Mouse (Mus musculus) activated CD4-positive, CD25-positive, alpha-beta regulatory T cell, adult 9 weeks (primary cell): ENCODE results near the gene Gm3055. TPM values are rescaled to one million over a fixed set of nuclear protein-coding genes. Genes with fewer than 3 reads are reported as not detected.

Source experiments
- polyA plus RNA-seq: library from polyadenylated mRNA; unstranded; fragments of 100-300 nt; shearing (Covaris generic); gene quantifications from one replicate; pipeline ENCODE4 v1.2.1, GENCODE M21; 2017

Gene Gm3055
- polyA plus RNA-seq, result 8.8 TPM

DNA sequence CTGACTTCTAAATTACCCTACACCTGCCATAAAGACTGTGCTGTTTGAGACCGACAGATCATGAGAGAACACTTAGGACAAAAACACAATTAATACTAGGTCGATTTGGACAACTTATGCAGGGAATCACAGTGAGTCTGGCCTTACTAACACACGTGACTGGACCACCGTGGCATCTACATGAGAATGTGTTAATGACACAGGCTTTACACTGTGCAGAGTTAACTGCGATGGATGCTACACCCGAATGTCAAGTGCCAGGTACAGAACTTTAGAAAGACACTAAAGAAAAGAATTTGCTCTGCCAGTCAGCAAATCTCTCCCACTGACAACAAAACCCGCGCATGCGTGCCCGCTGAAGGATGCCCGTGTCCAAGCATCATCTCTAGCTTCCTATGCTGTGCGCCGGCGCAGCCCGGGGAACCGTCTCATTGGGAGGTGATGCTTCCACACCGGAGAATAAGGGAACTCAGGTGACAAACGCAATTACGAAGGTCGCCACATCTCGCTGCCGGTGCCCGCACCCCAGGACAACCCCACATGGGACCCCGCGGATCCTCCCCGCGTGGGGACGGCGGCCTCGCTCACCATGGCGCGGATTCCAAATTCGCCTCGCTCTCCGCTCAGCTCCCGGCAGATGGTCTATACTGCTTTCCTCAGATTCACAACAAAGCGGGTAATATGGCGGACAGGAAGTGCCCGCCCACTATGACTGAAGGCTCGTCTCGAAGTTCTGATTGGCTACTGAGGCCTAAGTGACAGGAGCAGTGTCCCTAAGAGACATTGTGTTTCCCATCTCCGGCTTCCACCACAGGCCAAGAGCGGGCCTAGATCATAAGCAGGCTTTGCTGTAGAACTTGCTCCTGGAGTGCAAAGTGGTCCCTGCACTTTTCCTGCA is at the start of gene Gm3055:
Gene Gm3055, minus strand, starts transcription at position 656 of the 898 bp plus-strand sequence.

DNA sequence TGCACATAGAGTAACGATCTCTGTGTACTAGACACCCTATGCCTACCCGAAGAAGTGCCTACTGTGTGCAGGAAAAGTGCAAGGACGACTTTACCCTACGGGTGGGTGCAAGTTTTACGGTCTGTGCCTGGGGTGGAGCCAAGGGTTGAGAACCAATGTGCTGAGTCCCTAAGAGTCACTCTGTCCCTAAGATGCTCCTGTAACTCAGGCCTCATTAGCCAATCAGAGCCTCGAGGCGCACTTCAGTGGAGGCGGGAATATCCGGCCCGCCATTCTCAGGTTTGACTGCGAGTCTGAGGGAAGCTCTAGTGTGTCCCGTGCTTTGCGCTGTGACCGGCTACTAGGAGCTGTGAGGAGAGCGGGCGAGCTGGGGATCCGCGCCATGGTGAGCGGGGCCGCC is 40.9 kb upstream of the Gm3055 start, which contains the start of gene Gm4767:
Gene Gm4767, plus strand, starts transcription at position 288 of the 400 bp plus-strand sequence.

DNA sequence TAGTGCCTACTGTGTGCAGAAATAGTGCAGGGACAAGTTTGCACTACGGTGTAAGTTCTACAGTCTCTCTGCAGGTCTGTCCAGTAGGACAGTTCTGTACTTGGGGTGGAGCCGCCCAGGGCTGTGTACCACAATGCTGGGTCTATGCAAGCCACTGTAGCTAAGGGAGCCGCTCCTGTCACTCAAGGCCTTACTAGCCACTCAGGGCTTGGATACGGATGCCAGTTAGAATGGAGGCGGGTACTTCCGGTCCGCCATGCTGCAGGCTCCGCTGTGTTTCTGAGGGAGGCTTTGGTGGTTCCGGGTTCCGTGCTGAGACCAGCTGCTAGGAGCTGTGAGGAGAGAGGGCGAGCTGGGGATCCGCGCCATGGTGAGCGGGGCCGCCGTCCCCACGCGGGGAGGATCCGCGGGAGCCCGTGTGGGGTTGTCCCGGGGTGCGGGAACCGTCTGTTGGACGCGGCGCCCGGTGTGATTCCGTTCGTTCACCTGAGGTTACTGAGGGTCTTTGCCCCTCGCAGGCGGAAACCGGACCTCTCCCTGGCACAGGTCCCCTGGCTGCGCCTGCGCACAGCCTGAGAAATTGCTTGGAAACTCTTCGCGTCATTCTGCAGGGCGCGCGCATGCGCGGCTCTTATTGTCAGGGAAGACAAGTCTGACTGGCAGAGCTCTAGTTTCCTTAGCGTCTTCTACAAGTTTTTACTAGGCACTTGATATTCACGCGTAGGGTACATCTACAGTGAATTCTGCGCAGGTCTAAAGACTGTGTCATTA is 66.2 kb downstream of the Gm3055 start, which contains the start of gene Zfp433:
Gene Zfp433, plus strand, starts transcription at position 295 of the 771 bp plus-strand sequence.

Other genes with a start within 250 kb of the Gm3055 start
- 40.0 TPM for gene Gna15, start 246.9 kb downstream of the Gm3055 start, polyA plus RNA-seq
- gene Gna11, start 226.0 kb downstream of the Gm3055 start, polyA plus RNA-seq, result 6.5 TPM
- 154 TPM for gene Aes, start 211.7 kb downstream of the Gm3055 start, polyA plus RNA-seq
- 2.7 TPM for gene Tle2, start 196.6 kb downstream of the Gm3055 start, polyA plus RNA-seq
- 1.1 TPM for gene Tle6, start 170.1 kb downstream of the Gm3055 start, polyA plus RNA-seq
- 2.1 TPM for gene BC025920, start 164.9 kb downstream of the Gm3055 start, polyA plus RNA-seq
- gene Sirt6, start 143.4 kb downstream of the Gm3055 start, polyA plus RNA-seq, result 23.6 TPM
- gene Ankrd24, start 142.6 kb downstream of the Gm3055 start, polyA plus RNA-seq, result 2.4 TPM
- gene Gm10778, start 122.1 kb downstream of the Gm3055 start, polyA plus RNA-seq, result 10.4 TPM
- gene Zfp433, start 66.3 kb downstream of the Gm3055 start, polyA plus RNA-seq, result 21.2 TPM
- 7.4 TPM for gene Gm4767, start 41.0 kb upstream of the Gm3055 start, polyA plus RNA-seq
- gene Gm32687, start 92.8 kb upstream of the Gm3055 start, polyA plus RNA-seq, result 11.7 TPM
- gene Zfp781, start 159.3 kb upstream of the Gm3055 start, polyA plus RNA-seq, result 5.1 TPM